Comparison of ENCODE assay signal across 16 mouse cellular contexts in the genomic region with DNA sequence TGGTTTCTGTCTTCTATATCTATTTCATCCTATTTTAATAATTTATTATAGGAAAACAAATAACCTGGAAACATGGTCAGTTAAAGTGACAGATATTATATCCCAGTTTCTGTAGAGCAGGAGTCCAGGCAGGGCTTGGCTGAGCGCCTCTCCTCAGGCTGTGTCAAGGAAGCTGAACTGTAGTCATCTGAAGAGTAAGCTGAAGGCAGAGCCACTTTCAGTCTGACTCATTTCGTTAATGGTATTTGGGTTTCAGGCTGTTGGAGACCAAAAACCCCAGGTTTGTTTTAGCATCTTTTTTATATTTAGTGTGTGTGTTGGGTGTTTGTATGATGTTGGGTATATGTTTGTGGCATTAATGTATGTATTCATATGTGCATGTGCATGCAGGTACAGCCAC.
"Had no signal": no experiment of that assay in that cellular context is flagged by ENCODE, and none has a peak within 500 bp of the region (broad histone marks: within the 10 kb centered on the region; RNA-seq: fewer than 3 reads in every experiment).

No protein-coding gene starts in this region.

- H3K9ac ChIP-seq: limb, embryonic 13.5 days; liver, embryonic 12.5 days; liver, embryonic 15.5 days; lung, embryonic 15.5 days had no signal

- H3K36me3 ChIP-seq: limb, embryonic 13.5 days; liver, embryonic 12.5 days; liver, embryonic 15.5 days; lung, embryonic 15.5 days had no signal

- H3K27me3 ChIP-seq: limb, embryonic 13.5 days; liver, embryonic 12.5 days; liver, embryonic 15.5 days; lung, embryonic 15.5 days had no signal

- H3K4me3 ChIP-seq: limb, embryonic 10.5 days; limb, embryonic 13.5 days; liver, embryonic 12.5 days; liver, embryonic 15.5 days; lung, embryonic 15.5 days had no signal

- ATAC-seq: liver, embryonic 12.5 days had no signal

- H3K4me1 ChIP-seq: limb, embryonic 10.5 days; liver, embryonic 12.5 days; liver, embryonic 15.5 days had no signal

- DNase-seq: kidney, postnatal 14 days; kidney, postnatal 4 days; liver; lung, adult 18-20 months; lung, postnatal 14 days; lung, postnatal 4 days; midbrain, embryonic 14.5 days; thymus, adult 2 months; thymus, postnatal 14 days; thymus, postnatal 4 days had no signal

- H3K9me3 ChIP-seq: limb, embryonic 10.5 days; limb, embryonic 13.5 days; liver, embryonic 12.5 days; liver, embryonic 15.5 days; lung, embryonic 15.5 days had no signal

- H3K27ac ChIP-seq: limb, embryonic 10.5 days; limb, embryonic 13.5 days; liver, embryonic 12.5 days; liver, embryonic 15.5 days; lung, embryonic 15.5 days had no signal

- H3K4me2 ChIP-seq: limb, embryonic 13.5 days; liver, embryonic 12.5 days; liver, embryonic 15.5 days; lung, embryonic 15.5 days; midbrain, embryonic 11.5 days had no signal
